Mouse (Mus musculus): ENCODE data around the gene Mpv17. TPM values are rescaled to one million over a fixed set of nuclear protein-coding genes. Genes with fewer than 3 reads are reported as not detected.

The Mpv17 gene
- polyA plus RNA-seq, 1 experiment from 2014 or later: 59.9 TPM

DNA sequence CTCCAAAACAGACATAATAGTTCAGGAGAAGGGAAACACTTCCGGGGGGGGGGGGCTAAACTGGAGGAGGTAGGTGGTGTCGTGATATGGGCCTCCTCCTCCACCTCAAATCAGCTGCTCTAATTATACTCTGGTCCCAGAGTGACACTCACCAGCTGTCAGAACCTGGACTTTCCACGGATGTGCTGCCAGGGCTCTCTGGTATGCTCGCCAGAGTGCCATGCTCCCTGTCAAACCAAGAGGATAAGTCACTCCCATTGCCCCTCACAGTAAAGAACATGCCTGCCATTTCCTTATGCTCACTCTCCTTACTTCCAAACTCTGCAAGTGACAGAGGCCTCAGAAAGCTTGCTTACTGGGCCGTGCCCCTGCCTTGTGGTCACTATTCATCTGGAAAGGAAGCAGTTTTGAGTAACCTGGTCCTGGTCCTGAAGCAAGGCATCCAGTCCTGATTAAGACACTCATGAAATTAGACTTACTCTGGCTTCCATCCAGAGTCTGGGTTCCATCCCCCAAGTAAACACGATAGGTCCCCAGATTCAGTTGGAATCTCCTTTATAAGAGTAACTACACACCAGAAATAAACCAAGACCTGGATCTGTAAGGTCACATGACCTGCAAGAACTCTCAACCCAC is 417 bp downstream of the Mpv17 start:
- peak overlapping the region; percentile 88 for H3K4me3 ChIP-seq (ENCODE audit: inconsistent target)
- peaks cover 21% of the 10 kb centered on the region for H3K79me2 ChIP-seq (ENCODE audit: inconsistent target)
- 44% methylated on average over 6 of the region's 6 CpGs for WGBS (ENCODE audit: missing documents)
- peak overlapping the region; percentile 55 for H3K27ac ChIP-seq
- H3K36me3 ChIP-seq (ENCODE audit: inconsistent target): peaks cover 24% of the 10 kb centered on the region

DNA sequence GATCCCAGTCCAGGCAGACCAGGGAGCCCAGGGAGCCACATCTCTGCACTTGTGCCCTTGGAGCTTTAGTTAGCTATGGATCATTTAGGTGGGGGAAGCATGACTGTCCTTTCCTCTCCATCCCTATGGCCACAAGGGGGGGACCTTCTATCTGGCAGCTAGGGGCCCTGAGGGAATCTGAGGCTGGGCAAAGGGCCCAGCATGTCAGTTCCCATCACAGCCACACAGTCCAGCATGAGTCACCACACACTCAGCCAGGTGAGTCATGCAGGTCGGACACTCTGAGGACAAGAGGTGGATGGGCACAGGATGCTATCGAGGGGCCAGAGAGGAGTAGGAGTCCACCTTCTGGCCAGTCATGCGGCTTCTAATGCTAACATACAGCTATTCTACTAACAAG is 2.3 kb downstream of the Mpv17 start:
- peaks cover 21% of the 10 kb centered on the region for H3K79me2 ChIP-seq (ENCODE audit: inconsistent target)
- WGBS (ENCODE audit: missing documents): 91% methylated on average over 3 of the region's 3 CpGs
- no peak overlapping the region for H3K27ac ChIP-seq
- H3K36me3 ChIP-seq (ENCODE audit: inconsistent target): peaks cover 7% of the 10 kb centered on the region
- H3K4me3 ChIP-seq (ENCODE audit: inconsistent target): no peak overlapping the region

DNA sequence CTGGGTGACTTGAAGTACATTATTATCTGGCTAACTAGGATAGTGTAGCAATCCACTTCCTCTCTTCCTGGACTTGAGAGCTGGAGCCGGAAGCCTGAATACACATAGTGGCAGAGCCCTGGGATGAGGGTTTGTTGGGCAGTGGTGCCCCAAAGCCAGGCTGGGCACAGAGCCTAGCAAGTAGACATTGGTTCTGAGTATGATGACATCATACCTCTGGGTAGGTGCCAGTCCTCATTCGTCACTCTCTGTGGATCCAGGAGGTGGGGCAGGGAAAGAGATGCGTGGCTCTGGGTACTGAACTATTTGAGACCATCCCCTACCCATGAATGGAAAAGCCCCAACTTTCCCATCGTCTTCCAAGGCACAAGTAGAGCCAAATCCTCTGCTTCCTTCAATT is 4.3 kb downstream of the Mpv17 start:
- no peak overlapping the region for H3K27ac ChIP-seq
- WGBS (ENCODE audit: missing documents): 98% methylated on average over 4 of the region's 4 CpGs
- no peak overlapping the region for H3K4me3 ChIP-seq (ENCODE audit: inconsistent target)
- peaks cover 21% of the 10 kb centered on the region for H3K79me2 ChIP-seq (ENCODE audit: inconsistent target)
- peaks cover 22% of the 10 kb centered on the region for H3K36me3 ChIP-seq (ENCODE audit: inconsistent target)

DNA sequence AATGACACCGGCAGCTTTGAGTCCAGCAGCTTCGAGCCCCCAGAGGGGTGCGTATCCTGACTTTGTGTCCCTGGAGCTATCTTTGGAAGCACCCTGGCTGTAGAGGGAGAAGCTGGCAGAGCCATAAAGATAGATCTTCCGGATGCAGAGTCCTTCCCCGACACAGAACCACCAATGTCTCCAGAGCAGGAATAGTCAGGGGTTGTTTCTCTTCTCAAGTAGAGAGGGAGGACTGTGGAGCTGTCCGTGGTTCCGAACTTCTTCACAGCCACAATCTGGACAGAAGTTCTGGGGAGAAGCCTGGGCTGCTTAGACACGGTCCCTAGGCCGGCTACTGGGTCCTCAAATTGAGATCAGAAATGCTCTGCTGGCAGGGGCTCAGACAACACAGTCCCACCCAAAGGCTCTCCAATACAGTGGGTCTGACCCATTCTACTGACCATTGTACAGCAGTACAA is 15.1 kb downstream of the Mpv17 start:
- Histone ChIP-seq H3K27ac (no peak overlapping the region), H3K4me3 (ENCODE audit: inconsistent target) (no peak overlapping the region), H3K36me3 (ENCODE audit: inconsistent target) (peaks cover 17% of the 10 kb centered on the region), H3K79me2 (ENCODE audit: inconsistent target) (no peaks in the 10 kb centered on the region)
- WGBS (ENCODE audit: missing documents): 20% methylated on average over 9 of the region's 9 CpGs

DNA sequence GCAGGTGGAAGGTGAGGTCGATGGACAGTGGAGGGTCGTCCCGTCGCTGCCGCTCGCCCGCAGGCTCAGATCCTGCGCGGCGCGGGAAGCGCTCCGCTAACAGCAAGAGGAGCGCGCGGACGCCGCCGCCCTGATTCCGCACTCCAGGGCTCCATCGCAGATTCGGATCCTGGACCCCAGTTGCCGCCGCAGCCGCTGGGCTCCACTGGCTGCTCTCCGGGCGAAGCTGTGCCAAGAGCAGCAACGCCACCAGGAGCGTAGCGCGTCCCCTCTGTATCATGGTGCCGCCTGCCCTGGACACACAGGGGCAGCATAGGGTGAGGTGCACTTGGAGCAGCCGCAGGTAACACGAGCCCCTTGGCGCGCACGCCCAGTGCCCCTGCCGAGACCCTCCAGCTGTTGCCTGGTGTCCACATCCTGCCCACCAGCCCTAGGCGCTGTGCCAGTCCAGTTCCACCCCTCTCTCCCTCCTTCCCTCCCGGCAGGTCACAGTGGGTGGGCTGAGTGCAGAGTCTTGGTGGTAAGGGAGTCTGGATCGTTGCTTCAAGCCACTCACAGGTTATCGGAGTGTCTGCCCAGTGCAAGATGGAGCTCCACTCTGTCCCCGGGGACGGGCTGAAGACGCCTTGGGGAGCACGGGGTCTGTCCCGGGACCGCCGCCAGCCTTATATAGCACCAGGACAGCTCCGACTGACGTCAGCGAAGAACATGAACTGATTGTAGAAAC is 15.6 kb downstream of the Mpv17 start, which contains the start of gene Ucn:
TSS of gene Ucn (minus strand) at position 589 of the 727 bp plus-strand sequence.
- Histone ChIP-seq H3K4me3 (ENCODE audit: inconsistent target) (no peak within 1 kb of the TSS), H3K79me2 (ENCODE audit: inconsistent target) (no peaks in the 10 kb centered on the region), H3K36me3 (ENCODE audit: inconsistent target) (peaks cover 13% of the 10 kb centered on the region), H3K27ac (no peak within 1 kb of the TSS)
- 5% methylated on average over 51 of the region's 52 CpGs for whole genome bisulfite sequencing (ENCODE audit: missing documents)

DNA sequence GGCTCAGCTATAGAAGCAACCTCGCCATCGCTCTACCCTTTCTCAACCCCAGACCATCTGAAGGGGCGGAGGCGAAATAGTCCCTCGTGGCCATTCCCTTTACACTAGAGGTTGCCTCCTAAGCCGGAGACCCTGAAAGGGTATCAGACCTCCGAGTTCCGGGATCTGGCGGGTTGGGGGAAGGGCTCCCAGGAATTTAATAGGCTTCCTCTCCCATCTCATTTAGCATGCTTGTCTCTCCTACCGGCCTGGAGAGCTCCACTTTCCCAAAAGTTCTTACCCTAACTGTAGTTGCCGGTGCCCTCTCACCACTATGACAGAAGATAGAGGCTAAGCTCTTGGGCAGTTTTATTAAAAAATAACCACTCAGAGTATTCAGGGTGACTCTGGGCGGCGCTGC is 16.4 kb downstream of the Mpv17 start:
- Histone ChIP-seq H3K4me3 (ENCODE audit: inconsistent target) (no peak overlapping the region), H3K27ac (no peak overlapping the region), H3K79me2 (ENCODE audit: inconsistent target) (no peaks in the 10 kb centered on the region), H3K36me3 (ENCODE audit: inconsistent target) (peaks cover 9% of the 10 kb centered on the region)
- WGBS (ENCODE audit: missing documents): 10% methylated on average over 13 of the region's 13 CpGs

DNA sequence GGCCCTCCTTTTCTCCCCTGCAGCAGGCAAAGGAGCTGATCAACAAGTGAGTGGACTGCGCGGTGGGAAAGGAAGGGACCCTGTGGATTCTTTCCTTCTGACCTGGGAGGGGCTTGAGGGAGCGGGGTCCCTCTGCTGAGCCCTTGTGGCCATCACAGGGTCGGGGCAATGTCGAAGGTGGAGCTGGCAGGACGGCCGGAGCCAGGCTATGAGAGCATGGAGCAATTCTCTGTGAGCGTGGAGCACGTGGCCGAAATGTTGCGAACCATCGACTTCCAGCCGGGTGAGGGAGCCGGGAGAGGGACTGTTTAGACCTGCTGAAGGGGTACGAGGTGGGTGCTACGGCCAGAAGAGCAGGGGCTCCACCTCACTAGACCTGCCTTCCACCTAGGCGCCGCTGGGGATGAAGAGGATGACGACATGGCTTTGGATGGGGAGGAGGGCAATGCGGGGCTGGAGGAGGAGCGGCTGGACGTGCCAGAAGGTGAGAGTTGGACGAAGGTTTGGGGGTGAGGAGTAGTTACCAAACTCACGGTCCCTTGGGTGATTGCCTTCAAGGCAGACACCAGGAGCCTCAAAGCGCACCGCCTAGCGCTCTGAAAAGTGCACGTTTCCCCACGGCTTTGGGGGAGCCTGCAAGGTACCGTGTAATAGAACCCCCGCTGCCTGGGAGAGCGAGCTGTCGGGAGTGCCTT is 17.2 kb downstream of the Mpv17 start:
- Histone ChIP-seq H3K79me2 (ENCODE audit: inconsistent target) (no peaks in the 10 kb centered on the region), H3K27ac (no peak overlapping the region), H3K4me3 (ENCODE audit: inconsistent target) (no peak overlapping the region), H3K36me3 (ENCODE audit: inconsistent target) (peaks cover 7% of the 10 kb centered on the region)
- WGBS (ENCODE audit: missing documents): 10% methylated on average over 33 of the region's 33 CpGs

DNA sequence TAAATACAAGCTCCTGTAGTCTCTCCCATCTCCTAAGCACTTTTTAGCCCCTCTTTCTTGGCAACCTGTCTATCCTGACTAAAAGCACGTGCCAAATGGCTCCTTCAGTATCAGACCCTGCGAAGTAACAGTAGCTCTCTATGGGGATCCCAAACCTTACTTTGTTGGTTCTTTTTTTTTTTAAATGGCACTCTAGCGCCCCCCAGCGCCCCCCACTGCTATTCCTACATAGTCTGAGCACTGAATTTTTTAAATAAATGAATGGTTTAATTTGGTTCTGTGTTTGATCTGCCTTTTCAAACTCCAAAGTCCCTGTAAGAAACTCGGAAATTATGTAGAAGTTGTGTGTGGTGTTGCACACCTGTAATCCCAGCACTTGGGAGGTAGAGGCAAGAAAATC is 28.0 kb downstream of the Mpv17 start:
- Histone ChIP-seq H3K79me2 (ENCODE audit: inconsistent target) (no peaks in the 10 kb centered on the region), H3K27ac (no peak overlapping the region), H3K4me3 (ENCODE audit: inconsistent target) (no peak overlapping the region), H3K36me3 (ENCODE audit: inconsistent target) (no peaks in the 10 kb centered on the region)
- 45% methylated on average over 5 of the region's 5 CpGs for WGBS (ENCODE audit: missing documents)

DNA sequence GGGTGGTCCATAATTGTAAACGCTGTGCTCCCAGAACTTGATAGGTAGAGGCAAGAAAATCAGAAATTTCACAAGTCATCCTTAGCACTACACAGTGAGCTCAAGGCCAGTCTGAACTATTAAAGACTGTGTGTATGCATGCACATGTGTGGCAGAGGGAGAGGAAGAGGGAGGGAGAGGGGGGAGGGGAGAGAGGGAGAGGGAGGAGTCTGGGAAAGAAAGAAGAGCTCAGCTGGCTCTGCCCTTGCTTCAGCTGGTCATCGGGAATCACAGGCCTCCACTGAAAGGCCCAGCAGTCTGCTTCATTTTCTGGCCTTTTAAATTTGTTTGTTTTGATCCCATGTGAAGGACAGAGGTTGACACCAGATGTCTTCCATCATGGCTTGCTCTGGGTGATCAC is 30.6 kb downstream of the Mpv17 start:
- Histone ChIP-seq H3K4me3 (ENCODE audit: inconsistent target) (no peak overlapping the region), H3K27ac (no peak overlapping the region), H3K79me2 (ENCODE audit: inconsistent target) (no peaks in the 10 kb centered on the region), H3K36me3 (ENCODE audit: inconsistent target) (no peaks in the 10 kb centered on the region)
- 48% methylated on average over 2 of the region's 2 CpGs for WGBS (ENCODE audit: missing documents)

DNA sequence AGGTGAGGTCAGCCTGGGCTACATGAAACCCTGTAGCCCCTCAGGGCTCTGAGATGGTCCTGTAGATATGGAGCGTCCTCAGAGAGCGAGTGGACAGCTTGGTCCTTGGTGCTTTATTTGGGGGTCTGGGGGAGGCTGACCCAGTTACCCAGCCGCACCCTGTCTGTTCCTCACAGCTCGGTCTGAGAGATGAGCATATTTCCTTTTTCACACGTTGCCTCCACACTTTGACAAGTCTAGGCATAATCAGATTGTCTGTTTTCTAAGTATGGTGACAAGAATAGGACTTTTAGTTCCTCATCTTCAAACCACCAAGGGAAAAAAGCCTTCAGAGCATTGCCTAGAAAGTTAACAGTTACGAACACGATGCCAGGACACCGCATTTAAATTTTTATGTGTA is 32.9 kb downstream of the Mpv17 start:
- WGBS (ENCODE audit: missing documents): 51% methylated on average over 8 of the region's 8 CpGs
- no peaks in the 10 kb centered on the region for H3K36me3 ChIP-seq (ENCODE audit: inconsistent target)
- H3K4me3 ChIP-seq (ENCODE audit: inconsistent target): no peak overlapping the region
- H3K27ac ChIP-seq: no peak overlapping the region
- no peaks in the 10 kb centered on the region for H3K79me2 ChIP-seq (ENCODE audit: inconsistent target)

DNA sequence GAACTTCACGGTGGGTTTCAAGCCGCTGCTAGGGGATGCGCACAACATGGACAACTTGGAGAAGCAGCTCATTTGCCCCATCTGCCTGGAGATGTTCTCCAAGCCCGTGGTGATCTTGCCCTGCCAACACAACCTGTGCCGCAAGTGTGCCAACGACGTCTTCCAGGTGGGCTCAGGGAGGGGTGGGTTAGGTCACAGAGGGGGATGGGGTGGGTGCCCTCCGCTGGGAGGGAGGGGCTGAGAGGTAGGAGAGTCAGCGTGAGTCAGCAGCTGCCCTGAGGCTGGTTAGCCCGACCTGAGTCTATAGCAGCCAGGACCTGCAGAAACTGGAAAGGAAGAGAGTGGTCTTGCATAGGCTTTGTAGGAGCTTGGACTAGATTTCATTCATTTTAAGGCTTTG is 37.1 kb downstream of the Mpv17 start:
- Histone ChIP-seq H3K36me3 (ENCODE audit: inconsistent target) (no peaks in the 10 kb centered on the region), H3K4me3 (ENCODE audit: inconsistent target) (no peak overlapping the region), H3K27ac (no peak overlapping the region), H3K79me2 (ENCODE audit: inconsistent target) (no peaks in the 10 kb centered on the region)
- 36% methylated on average over 10 of the region's 10 CpGs for WGBS (ENCODE audit: missing documents)

DNA sequence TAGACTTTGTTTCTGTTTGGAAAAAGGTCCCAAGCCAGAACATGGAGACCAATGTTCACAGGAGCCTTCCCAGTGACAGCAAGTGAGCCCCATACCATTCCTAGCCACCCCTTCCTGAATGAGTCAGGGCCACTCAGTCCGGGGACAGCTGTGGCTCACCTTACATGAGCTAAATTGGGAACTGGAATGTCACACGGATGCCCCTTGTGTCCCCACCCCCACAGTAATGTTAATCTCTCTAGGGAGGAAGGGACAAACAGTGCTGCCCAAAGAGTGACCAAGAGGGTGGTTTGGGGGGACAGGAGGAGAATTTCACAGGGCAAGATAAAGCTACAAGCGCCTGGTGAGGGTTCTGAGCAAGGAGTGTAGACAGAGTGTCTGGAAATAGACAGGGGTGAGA is 37.7 kb downstream of the Mpv17 start, which contains the start of gene Trim54:
TSS of gene Trim54 (plus strand) at position 359 of the 400 bp plus-strand sequence.
- Histone ChIP-seq H3K79me2 (ENCODE audit: inconsistent target) (no peaks in the 10 kb centered on the region), H3K4me3 (ENCODE audit: inconsistent target) (no peak within 1 kb of the TSS), H3K36me3 (ENCODE audit: inconsistent target) (no peaks in the 10 kb centered on the region), H3K27ac (no peak within 1 kb of the TSS)
- 31% methylated on average over 3 of the region's 3 CpGs for WGBS (ENCODE audit: missing documents)

DNA sequence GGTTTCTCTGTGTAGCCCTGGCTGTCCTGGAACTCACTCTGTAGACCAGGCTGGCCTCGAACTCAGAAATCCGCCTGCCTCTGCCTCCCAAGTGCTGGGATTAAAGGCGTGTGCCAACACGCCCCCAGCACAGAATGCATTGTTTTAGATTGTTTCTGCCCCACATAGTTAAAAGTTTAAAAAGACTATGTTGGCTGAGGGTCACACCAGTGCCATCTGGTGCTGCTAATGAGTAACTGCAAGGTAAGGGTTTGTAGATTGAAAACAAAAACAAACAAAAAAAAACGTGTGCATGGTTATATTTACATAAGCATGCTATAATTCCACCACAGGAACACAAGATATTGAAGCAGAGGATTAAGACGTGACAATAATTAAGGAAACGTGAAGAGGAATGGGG is 43.3 kb downstream of the Mpv17 start:
- H3K79me2 ChIP-seq (ENCODE audit: inconsistent target): no peaks in the 10 kb centered on the region
- no peak overlapping the region for H3K27ac ChIP-seq
- H3K36me3 ChIP-seq (ENCODE audit: inconsistent target): no peaks in the 10 kb centered on the region
- 22% methylated on average over 7 of the region's 7 CpGs for WGBS (ENCODE audit: missing documents)
- no peak overlapping the region for H3K4me3 ChIP-seq (ENCODE audit: inconsistent target)

DNA sequence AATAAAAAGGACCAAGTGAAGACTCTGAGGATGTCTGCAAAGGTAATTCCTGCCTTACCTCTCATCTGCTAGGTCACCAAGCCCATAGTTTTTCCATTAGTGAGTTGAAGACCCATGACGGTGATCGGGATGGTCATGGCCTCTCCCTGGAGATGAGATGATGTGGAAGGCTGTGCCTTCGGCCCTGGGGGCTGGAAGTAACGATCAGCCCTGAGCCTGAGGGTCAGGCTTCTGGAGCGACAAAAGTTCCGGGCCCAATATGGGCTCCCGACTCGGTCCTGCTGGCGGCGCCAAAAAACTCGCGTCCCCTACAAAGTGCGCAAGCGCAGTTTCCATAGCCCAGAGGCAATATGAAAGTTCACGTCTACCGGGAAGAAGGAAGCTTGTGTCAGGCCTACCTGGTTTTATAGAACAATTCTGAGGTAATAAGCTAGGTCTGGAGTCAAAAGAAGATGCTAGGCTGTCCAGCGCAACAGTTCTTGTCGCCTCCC is 46.0 kb downstream of the Mpv17 start, which contains the start of gene Slc30a3:
TSS of gene Slc30a3 (minus strand) at position 238 of the 491 bp plus-strand sequence.
- 92% methylated on average over 18 of the region's 18 CpGs for WGBS (ENCODE audit: missing documents)
- no peak within 1 kb of the TSS for H3K27ac ChIP-seq
- no peaks in the 10 kb centered on the region for H3K79me2 ChIP-seq (ENCODE audit: inconsistent target)
- H3K4me3 ChIP-seq (ENCODE audit: inconsistent target): no peak within 1 kb of the TSS
- no peaks in the 10 kb centered on the region for H3K36me3 ChIP-seq (ENCODE audit: inconsistent target)

Measured in macrophage (primary cell).